Mouse (Mus musculus) liver, embryonic 16.5 days (tissue): ENCODE data around the gene Rnf39. TPM values are rescaled to one million over a fixed set of nuclear protein-coding genes. Genes with fewer than 3 reads are reported as not detected.

Experiments
- ATAC-seq: fragments of 200-750 bp; cut with Nextera tagmentation; 2 replicates; pipeline ENCODE4 v1.8.0; 2017; ENCODE audit warnings: low read depth, mild to moderate bottlenecking, moderate number of reproducible peaks, moderate library complexity
- H3K27ac ChIP-seq: fragments of 300-500 bp; sonication (generic); 2 replicates; pipeline ENCODE4 v1.5.1; 2014; ENCODE audit warnings: mild to moderate bottlenecking, low read length
- H3K27me3 ChIP-seq: fragments of 300-500 bp; sonication (generic); 2 replicates; pipeline ENCODE4 v1.6.1; 2014; ENCODE audit warnings: low read depth, low read length, mixed read lengths; ENCODE audit not compliant: control insufficient read depth, insufficient read depth
- H3K36me3 ChIP-seq: fragments of 300-500 bp; sonication (generic); 2 replicates; pipeline ENCODE4 v1.6.1; 2014; ENCODE audit warnings: mild to moderate bottlenecking; ENCODE audit not compliant: control insufficient read depth, insufficient read depth
- H3K4me1 ChIP-seq: fragments of 300-500 bp; sonication (generic); 2 replicates; pipeline ENCODE4 v1.6.1; 2014; ENCODE audit warnings: low read depth, low read length, mixed read lengths; ENCODE audit not compliant: control insufficient read depth
- H3K4me2 ChIP-seq: fragments of 300-500 bp; sonication (generic); 2 replicates; pipeline ENCODE4 v1.6.1; 2014; ENCODE audit warnings: low read depth, low read length, mixed read lengths
- H3K4me3 ChIP-seq: fragments of 300-500 bp; sonication (generic); 2 replicates; pipeline ENCODE4 v1.5.1; 2014; ENCODE audit warnings: low read depth, mild to moderate bottlenecking, low read length
- H3K9ac ChIP-seq: fragments of 300-500 bp; sonication (generic); 2 replicates; pipeline ENCODE4 v1.6.1; 2014; ENCODE audit warnings: low read depth, low read length
- H3K9me3 ChIP-seq: fragments of 300-500 bp; sonication (generic); replicated peaks from 2 replicates; pipeline ENCODE4 v1.6.1; 2016; ENCODE audit warnings: low read length; ENCODE audit not compliant: control insufficient read depth
- WGBS: fragments of 180-500 bp; shearing (Covaris S2); extraction: QIAGEN DNeasy Blood & Tissue Kit; methylation state at CpG from one replicate; pipeline ENCODE4 v1.1.7; 2014; ENCODE audit not compliant: insufficient replicate concordance; 5-methylcytosine and 5-hydroxymethylcytosine counted together
- polyA plus RNA-seq: library from polyadenylated mRNA; unstranded; fragments of >200 nt; fragmentation: Nextera tagmentation; extraction: Ambion mirVana; gene quantifications from 2 replicates; pipeline ENCODE4 v1.2.1, GENCODE M21; 2015

Rnf39 gene
- polyA plus RNA-seq, 1 experiment from 2014 or later = 0.08 TPM

DNA sequence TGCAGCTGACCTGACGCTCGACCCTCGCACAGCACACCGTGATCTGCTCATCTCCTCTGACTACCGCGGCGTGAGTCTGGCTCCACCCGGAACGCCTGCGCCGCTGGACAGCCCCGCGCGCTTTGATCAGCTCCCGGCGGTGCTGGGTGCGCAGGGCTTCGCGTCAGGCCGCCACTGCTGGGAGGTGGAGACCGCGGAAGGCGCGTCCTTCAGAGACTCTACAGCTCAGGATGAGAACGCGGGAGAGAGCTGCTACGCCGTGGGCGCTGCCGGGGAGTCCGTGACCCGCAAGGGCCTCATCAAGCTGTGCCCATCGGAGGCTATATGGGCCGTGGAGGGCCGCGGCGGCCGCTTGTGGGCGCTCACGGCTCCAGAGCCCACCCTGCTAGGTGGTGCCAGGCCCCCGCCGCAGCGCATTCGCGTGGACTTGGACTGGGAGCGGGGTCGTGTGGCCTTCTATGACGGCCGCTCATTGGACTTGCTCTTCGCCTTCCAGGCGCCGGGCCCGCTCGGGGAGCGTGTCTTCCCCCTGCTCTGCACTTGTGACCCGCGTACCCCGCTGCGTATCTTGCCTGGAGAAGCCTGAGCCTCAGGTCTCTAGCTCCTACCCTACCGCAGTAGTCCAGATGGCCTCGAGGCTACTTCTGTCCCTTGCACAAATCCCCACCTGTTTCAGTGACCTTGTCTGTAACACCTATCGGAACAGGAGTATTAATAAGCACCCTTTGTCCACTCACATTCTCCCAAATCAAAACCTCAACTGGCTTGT, 4.5 kb downstream of the Rnf39 start:
- 2% methylated on average over 62 of the region's 62 CpGs for WGBS
- Histone ChIP-seq H3K4me3 (peak overlapping the region; percentile 47), H3K9ac (peak overlapping the region; percentile 29; the same call in 1 of the 2 replicates), H3K27me3 (peaks cover 60% of the 10 kb centered on the region), H3K9me3 (no peaks in the 10 kb centered on the region), H3K27ac (no peak overlapping the region), H3K4me2 (peak overlapping the region; percentile 61), H3K4me1 (peaks cover 8% of the 10 kb centered on the region), H3K36me3 (peaks cover 8% of the 10 kb centered on the region; the same call in 1 of the 2 replicates)
- no peak for ATAC-seq

DNA sequence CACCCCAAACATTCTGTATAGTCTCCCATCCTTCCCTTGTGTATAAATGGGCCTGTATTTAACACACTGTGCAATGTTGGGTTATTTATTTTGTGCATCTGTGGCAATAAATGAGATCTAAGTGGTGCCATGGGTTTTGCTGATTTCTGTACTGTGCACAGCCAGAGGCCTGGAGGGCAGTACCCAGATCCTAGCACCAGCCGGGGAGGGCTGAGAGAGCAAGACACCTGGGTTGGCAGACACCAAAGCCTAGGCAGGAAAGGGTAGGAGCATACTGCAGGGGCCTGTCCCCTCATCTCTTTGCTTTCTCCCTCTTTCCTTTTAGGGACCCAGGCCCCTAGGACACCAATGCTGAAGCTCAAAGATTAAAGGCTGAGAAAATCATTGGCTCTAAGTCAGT, 5.6 kb downstream of the Rnf39 start:
- Histone ChIP-seq H3K27ac (no peak overlapping the region), H3K27me3 (peaks cover 50% of the 10 kb centered on the region), H3K4me1 (peaks cover 8% of the 10 kb centered on the region), H3K4me3 (no peak overlapping the region), H3K4me2 (no peak overlapping the region), H3K9me3 (no peaks in the 10 kb centered on the region), H3K36me3 (peaks cover 8% of the 10 kb centered on the region; the same call in 1 of the 2 replicates), H3K9ac (no peak overlapping the region)
- ATAC-seq = no peak
- WGBS = 84% methylated on average over 1 of the region's 1 CpGs

DNA sequence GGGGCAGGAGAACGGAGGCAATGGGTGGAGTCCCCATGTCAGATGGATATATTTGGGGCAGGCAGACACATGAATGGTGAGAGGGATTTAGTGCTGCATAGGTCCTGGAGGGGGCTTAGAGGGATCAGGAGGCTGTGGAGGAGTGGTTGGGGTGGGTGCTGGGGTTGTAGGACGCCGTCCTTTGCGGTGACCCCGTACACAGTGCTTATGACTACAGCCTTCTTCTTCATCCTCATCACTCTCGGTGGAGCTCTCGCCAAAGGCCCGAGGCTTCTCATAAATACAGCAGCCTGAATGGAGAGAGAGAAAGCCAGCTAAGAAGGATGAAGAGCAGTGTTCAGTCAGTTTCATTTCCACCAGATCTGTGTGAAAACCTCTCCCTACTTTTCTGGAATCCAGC, 6.5 kb downstream of the Rnf39 start:
- Histone ChIP-seq H3K4me2 (no peak overlapping the region), H3K9me3 (no peaks in the 10 kb centered on the region), H3K27me3 (peaks cover 40% of the 10 kb centered on the region), H3K4me1 (peaks cover 8% of the 10 kb centered on the region), H3K36me3 (peaks cover 8% of the 10 kb centered on the region; the same call in 1 of the 2 replicates), H3K27ac (no peak overlapping the region), H3K4me3 (no peak overlapping the region), H3K9ac (no peak overlapping the region)
- WGBS = 77% methylated on average over 8 of the region's 8 CpGs
- no peak for ATAC-seq

DNA sequence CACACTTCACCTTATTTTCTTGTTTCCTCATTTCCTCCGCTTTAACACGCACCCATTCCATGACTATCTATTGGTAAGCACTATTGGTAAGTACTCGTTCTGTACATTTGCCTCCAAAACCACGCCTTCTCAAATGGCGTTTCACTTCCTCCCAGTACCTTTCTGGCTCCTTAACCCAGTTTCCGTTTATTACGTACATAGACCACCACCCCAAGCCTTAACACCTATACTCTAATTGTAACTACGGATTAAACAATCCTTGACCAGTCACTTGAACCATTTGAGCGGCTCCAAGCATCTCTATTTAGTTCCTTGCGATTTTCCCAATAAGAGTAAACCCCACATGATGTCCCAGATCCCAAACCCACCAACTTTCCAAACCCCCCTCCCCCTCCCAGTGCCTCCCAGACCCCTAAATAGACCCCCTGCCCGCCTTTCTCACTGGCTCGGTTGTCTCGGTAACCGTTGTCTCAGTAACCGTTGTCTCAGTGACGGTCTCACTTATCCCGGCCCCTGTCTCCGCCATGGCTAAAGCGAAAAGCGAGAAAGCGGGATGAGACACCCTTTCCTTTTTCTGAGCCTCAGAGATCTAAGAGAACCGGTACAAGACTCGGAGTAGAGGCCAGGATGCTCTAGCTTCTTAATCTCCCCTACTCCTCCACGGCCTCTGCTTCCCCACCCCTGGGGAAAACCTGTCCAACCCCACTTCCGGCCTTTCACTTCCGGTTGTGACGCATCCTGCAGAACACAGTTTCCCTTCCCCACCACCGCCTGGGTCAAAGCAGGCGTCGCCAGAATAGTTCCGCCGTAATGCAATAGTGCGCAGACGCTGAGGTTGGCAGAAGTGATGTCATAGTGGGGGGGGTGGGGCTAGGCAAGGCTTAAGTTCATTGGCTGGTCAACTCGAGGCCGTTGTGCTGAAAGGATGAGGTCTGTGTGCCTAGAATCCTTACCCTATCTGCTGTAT, 8.5 kb downstream of the Rnf39 start, which contains the start of gene Ppp1r11:
TSS of gene Ppp1r11 (minus strand) at position 761 of the 967 bp plus-strand sequence.
- ATAC-seq = peak; percentile 98
- peak within 1 kb of the TSS; percentile 70 for H3K4me3 ChIP-seq
- under 1% methylated on average over 36 of the region's 36 CpGs for WGBS
- H3K36me3 ChIP-seq = peaks cover 8% of the 10 kb centered on the region; the same call in 1 of the 2 replicates
- H3K9me3 ChIP-seq = no peaks in the 10 kb centered on the region
- H3K27ac ChIP-seq = peak within 1 kb of the TSS; percentile 56
- peak within 1 kb of the TSS; percentile 65 for H3K9ac ChIP-seq
- H3K4me1 ChIP-seq = peaks cover 8% of the 10 kb centered on the region
- H3K27me3 ChIP-seq = peaks cover 20% of the 10 kb centered on the region
- H3K4me2 ChIP-seq = peak within 1 kb of the TSS; percentile 78

DNA sequence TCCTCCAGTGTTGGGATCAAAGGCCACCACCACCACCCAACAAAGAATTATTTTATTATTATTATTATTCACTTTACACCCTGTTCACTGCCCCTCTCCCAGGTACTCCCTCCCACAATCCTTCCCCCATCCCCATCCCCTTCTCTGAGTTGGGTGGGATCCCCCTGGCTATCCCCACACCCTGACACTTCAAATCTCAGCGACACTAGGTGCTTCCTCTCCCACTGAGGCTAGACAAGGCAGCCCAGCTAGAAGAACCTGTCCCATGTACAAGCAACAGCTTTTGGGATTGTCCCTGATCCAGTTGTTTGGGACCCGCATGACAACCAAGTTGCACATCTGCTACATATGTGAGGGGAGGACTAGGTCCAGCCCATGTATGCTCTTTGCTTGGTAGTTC, 9.9 kb downstream of the Rnf39 start:
- Histone ChIP-seq H3K4me2 (no peak overlapping the region), H3K4me3 (no peak overlapping the region), H3K9ac (no peak overlapping the region), H3K4me1 (peaks cover 11% of the 10 kb centered on the region), H3K9me3 (no peaks in the 10 kb centered on the region), H3K27ac (no peak overlapping the region), H3K27me3 (peaks cover 6% of the 10 kb centered on the region), H3K36me3 (peaks cover 8% of the 10 kb centered on the region; the same call in 1 of the 2 replicates)
- WGBS = 78% methylated on average over 2 of the region's 2 CpGs
- no peak for ATAC-seq

DNA sequence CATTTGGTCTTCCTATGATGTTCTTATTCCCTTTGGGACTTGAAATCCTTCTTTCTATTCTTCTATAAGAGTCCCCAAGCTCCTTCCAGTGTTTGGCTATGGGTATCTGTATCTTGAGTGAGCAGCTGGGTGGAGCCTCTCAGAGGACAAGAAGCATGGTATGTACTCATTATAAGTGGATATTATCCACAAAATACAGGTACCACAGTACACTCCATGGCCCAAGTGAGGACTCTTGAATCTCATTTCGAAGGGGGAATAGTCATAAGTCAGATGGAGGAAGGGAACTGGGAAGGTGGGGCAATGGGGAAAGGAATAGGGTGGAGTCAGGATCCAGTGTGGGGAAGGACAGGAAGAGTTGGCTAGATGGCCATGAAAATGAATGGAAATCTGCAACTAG, 10.3 kb downstream of the Rnf39 start:
- Histone ChIP-seq H3K36me3 (peaks cover 8% of the 10 kb centered on the region; the same call in 1 of the 2 replicates), H3K4me1 (peaks cover 14% of the 10 kb centered on the region), H3K4me2 (no peak overlapping the region), H3K27ac (no peak overlapping the region), H3K27me3 (peaks cover 3% of the 10 kb centered on the region), H3K9ac (no peak overlapping the region), H3K4me3 (no peak overlapping the region), H3K9me3 (no peaks in the 10 kb centered on the region)
- no peak for ATAC-seq
- 57% methylated on average over 1 of the region's 1 CpGs for WGBS

DNA sequence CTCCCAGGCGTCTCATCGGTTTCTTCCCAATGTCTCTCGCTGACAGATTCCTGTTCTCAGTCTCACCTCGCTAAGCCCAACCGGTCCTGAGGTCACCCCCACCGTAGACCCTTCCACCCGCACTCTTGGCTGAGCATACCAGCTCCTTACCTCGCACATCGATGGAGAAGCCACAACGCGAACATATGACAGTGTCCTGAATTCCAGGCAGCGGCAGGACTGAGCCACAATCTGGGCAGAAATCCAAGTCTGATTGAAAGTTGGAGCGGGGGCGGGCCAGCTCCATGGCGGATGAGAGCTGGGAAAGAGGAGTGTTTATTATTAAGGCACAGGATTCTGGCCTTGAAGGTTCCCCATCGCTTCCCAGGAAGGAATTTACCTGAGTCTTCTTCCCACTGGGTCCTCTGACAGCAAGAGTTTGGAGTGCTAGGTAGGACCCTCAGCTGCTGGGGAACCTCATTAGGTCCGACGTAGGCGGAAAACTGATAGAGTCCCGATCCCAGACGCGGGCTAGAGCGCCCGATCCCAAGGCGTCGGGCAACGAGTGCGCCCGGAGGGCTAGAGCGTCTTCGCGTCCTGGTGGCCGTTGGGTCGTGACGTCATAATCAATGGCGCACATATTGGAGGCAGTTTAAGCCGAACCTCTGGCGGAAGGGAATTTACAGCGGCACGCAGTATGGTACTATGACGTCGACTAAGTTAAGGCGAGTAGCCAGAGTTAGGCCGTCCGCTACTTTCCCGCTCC, 15.5 kb downstream of the Rnf39 start, which contains the start of the genes Znrd1 and Znrd1as:
TSS of gene Znrd1 (minus strand) at position 561 of the 745 bp plus-strand sequence.
TSS of gene Znrd1as (plus strand) at position 594 of the 745 bp plus-strand sequence.
- Histone ChIP-seq H3K4me3 (peak within 1 kb of the TSS; percentile 80), H3K36me3 (no peaks in the 10 kb centered on the region), H3K9me3 (no peaks in the 10 kb centered on the region), H3K4me1 (peaks cover 11% of the 10 kb centered on the region), H3K9ac (peak within 1 kb of the TSS; percentile 79), H3K27me3 (no peaks in the 10 kb centered on the region), H3K4me2 (peak within 1 kb of the TSS; percentile 91), H3K27ac (peak within 1 kb of the TSS; percentile 67)
- WGBS = under 1% methylated on average over 46 of the region's 46 CpGs
- peak; percentile 98 for ATAC-seq

DNA sequence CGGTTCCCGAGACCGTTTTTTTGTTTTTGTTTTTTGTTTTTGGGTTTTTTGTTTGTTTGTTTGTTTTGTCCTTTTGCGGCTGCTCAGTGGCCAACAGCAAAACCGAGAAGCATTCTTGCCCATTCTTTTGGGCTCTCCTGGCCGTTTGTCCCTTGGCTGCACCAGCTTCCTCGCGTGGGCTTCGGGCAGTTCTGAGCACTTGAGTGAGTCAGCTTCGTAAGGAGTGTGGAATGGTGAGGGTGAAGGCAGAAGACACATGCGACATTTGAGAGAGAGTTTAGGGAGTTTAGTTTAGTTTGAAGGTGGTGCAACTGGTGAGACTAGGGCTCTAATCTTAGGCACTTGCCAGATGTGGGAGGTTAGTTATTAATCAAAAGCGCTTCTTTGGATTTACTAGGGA, 16.2 kb downstream of the Rnf39 start:
- H3K27ac ChIP-seq = 0 out of 2 replicates have a peak overlapping the region, but pooled peaks have one; percentile 33
- no peaks in the 10 kb centered on the region for H3K36me3 ChIP-seq

More for the DNA sequence above, 16.2 kb downstream of the Rnf39 start:
- peak overlapping the region; percentile 91 for H3K4me2 ChIP-seq
- H3K27me3 ChIP-seq = no peaks in the 10 kb centered on the region
- no peaks in the 10 kb centered on the region for H3K9me3 ChIP-seq
- peak overlapping the region; percentile 74 for H3K9ac ChIP-seq
- no peak for ATAC-seq
- 14% methylated on average over 12 of the region's 12 CpGs for WGBS
- peak overlapping the region; percentile 80 for H3K4me3 ChIP-seq
- H3K4me1 ChIP-seq = peaks cover 11% of the 10 kb centered on the region
